Mouse (Mus musculus) frontal cortex, postnatal 25 days (tissue): Measurements from ENCODE around the gene Hoxc10.

Source experiments
- DNase-seq, 2 experiments: peaks; one replicate each; pipeline ENCODE4 v3.0.0; 2022; ENCODE audit warnings: low spot score in 2 of 2

Hoxc10 gene

DNA sequence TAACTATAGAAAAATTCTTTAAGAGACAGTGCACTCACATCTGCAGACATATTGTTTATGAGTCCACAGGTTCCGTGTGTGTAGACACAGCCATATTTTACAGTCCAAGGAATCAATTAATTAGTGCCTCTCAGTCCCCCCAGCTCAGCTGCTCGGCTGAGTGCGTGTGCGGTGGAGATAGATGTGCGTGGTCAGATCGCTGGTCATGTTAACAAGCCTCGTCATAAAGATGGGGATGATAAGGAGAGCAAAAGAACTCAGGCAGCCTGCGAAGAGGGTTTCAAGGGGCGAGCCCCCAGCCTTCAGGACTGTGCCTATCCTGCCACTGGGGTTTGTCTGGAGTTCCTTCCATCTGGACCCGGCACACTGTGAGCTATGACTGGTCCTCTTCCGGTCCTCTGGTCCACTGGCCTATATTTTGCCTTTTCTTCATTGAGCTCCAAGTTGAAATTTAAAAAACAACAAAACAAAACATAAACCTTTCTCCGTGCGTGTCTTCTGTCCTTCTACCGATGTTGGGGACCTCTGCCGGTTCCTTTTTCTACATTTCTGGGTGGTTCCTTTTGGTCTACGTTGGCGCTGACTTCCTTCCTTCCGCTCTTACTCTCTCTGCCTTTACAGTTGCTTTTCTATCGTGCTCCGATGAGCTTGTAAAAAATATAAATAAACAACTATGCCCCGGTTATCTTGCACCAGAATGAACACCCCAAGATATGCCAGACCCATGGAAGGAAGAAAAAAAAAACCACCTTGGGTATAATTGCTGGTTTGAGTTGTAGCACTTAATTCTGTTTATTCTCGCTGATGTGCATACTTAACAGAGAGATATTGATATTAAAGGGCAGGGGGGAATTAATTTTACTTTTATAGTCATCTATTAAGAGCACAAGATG lies 21.2 kb upstream of the Hoxc10 start:
- no peak for DNase-seq

DNA sequence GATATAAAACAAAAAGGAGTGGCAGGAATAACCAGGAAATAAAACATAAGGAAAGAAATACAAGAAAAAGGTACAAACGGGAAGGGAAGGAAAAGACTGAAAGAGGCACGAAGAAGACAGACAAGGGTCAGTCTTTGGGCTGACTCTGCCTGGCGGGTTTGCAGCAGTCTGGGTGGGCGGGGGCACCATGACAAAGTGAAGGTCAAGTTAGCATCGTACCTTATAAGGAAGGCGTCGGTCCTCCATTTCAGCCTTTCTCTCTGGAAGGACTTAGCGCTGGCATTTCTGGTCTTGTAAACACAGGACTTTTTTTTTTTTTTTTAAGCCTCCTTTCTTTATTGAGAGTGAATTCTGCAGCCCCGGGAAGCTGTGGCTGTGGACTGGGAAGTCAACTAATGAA lies 19.3 kb upstream of the Hoxc10 start:
- DNase-seq, result no peak

- no peak for DNase-seq
Measured at GRCm38 (mm10) chr15:102948842-102949241, 17.8 kb upstream of the Hoxc10 start.

DNA sequence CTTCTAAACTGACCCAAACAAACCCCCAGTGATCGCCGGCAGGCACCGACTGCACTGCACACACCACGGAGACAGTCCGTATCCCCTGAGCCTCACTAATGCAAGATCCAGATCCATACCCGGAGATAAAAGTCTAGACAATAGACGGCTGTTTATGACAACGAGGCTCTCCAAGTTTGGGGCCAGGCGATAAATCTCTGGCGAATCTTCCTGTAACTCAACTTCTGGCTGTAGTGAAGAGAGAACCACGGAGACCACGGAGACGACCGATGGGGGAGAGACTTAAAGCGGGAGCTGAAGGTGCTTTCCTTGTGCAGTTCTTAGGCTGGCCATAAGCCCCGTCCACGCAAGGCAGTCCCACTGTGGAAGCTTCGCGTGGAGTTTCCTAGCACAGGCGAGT lies 16.9 kb upstream of the Hoxc10 start:
- no peak for DNase-seq

- no peak for DNase-seq
Measured at GRCm38 (mm10) chr15:102950877-102951276, 15.7 kb upstream of the Hoxc10 start.

- DNase-seq, result no peak
Measured at GRCm38 (mm10) chr15:102953561-102953960, 13.0 kb upstream of the Hoxc10 start.

- no peak for DNase-seq
Measured at GRCm38 (mm10) chr15:102954192-102955006, 12.2 kb upstream of the Hoxc10 start, which contains the start of gene Hoxc11. Gene Hoxc11, plus strand, starts transcription at chr15:102954427.

GRCm38 (mm10) chr15:102955007-102955382 lies 11.6 kb upstream of the Hoxc10 start:
- DNase-seq, result no peak

DNA sequence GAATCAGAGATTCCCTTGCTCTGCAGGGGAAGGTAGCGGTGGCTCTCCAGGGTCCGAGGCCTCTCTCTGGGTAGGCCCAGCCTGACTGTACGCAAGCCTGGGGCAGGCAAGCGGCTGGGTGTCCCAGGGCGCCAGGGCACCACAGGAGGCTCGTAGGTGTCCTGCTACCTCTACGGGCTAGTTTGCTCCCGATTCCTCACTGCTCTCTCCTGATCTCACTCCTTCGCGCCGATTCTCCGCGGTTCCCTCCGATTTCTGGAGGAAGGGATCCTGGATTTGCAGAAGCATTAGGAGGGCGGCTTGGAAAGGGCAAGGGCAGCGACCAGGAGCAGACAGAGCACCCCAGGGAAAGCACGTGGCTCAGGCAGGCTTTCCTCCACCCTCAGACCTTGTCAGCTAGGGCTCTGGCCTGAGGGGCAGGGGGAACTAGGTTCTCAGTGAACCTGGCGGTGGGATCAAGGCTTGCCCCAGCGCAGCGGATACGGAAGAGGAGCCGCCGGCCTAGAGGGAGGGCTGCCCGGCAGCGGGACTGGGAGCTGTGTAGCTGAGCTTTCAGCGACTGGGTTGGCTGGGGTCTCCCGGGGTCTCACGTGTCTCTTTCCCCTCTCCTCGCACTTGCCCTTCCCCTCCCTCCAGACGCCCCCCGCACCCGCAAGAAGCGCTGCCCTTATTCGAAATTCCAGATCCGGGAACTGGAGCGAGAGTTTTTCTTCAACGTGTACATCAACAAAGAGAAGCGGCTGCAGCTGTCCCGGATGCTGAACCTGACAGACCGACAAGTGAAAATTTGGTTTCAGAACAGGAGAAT lies 10.6 kb upstream of the Hoxc10 start:
- DNase-seq, result no peak

GRCm38 (mm10) chr15:102956906-102957305 lies 9.7 kb upstream of the Hoxc10 start:
- no peak for DNase-seq

GRCm38 (mm10) chr15:102959663-102960191 lies 6.9 kb upstream of the Hoxc10 start:
- DNase-seq, result no peak

DNA sequence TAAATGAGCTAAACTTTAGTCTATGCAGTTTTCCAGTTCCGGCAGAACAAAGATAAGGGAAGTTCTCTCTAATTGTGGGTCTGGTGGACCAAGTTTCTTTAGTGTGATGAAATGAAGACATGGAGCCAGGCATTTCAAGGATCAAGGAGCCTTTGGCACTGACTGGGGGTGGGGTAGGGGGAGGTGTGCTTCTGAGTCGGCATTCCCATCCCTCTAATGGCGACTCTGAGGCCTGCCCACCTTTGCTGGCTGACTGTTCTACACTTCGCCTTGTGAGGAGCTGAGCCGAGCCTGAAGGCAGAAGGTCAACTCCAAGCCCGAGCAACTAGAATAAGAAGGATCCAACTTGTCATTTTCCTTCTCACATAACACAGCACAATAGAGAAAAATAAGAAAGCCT lies 4.9 kb upstream of the Hoxc10 start:
- DNase-seq, result no peak

DNA sequence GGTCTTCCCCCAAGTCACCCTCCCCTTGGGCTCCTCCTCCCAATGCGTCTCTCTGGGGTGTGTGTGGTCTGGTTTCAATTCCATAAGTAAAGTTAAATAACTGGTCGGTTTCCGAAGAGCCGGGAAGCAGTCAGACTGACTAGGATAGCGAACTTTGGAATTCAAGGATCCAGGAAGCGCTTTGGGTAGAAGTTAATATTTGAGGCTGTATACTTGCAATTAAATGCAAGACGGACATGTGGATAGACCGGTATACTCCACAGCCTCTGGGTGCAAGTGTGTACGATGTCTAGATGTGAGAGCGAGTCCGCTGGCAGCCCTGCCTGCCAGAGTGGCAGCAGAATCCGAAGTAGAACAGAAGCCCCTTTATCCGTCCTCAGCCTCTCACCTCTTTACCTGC lies 4.1 kb upstream of the Hoxc10 start:
- no peak for DNase-seq

- no peak for DNase-seq
Measured at GRCm38 (mm10) chr15:102963259-102963658, 3.3 kb upstream of the Hoxc10 start.

- no peak for DNase-seq
Measured at GRCm38 (mm10) chr15:102963671-102964640, 2.6 kb upstream of the Hoxc10 start.

- DNase-seq, result no peak
Measured at GRCm38 (mm10) chr15:102965003-102965891, 1.3 kb upstream of the Hoxc10 start.

- DNase-seq, result no peak
Measured at GRCm38 (mm10) chr15:102965892-102966775, 462 bp upstream of the Hoxc10 start.

DNA sequence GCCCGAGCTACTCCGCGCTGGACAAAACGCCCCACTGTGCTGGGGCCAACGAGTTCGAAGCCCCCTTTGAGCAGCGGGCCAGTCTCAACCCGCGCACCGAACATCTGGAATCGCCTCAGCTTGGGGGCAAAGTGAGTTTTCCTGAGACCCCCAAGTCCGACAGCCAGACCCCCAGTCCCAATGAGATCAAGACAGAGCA lies 615 bp downstream of the Hoxc10 start, which contains the start of gene Hoxc5:
Hoxc5 (plus strand) TSS at position 132 of the 199 bp plus-strand sequence.
- no peak for DNase-seq
